Mouse (Mus musculus): ENCODE results near the gene Noxred1.

GRCm38 (mm10) chr12:87260562-87260961, 22.0 kb upstream of the Noxred1 start:
- TF ChIP-seq CTCF (IDR thresholded peaks at IDR 0.05; ENCODE audit: extremely low read depth, insufficient read length, insufficient replicate concordance, low read depth, low read length) (no peak), POLR2A (IDR thresholded peaks at IDR 0.05; ENCODE audit: low read depth, low read length) (no peak)

All from small intestine, adult 2 months (tissue).